Comparison of ENCODE assay signal across 24 mouse cellular contexts in genomic region chr7:80420586-80420985, GRCm38 (mm10). TPM values are rescaled to one million over a fixed set of nuclear protein-coding genes. Genes with fewer than 3 reads are reported as not detected.
DNase-seq lines count a peak whose midpoint lies in the region; ATAC-seq and TF ChIP-seq lines count a peak whose summit lies in the region.
"Had no signal": no experiment of that assay in that cellular context is flagged by ENCODE, and none has a peak within 500 bp of the region (broad histone marks: within the 10 kb centered on the region; RNA-seq: fewer than 3 reads in every experiment).

No protein-coding gene starts in this region.

- no peak overlapping the region for H3K9ac ChIP-seq in heart, postnatal 0 days (replicated peaks; ENCODE audit: low read depth, low read length)
- H3K9ac ChIP-seq in heart, embryonic 11.5 days (ENCODE audit: low read depth, low read length) = no peak overlapping the region
- H3K9ac ChIP-seq in stomach, postnatal 0 days (ENCODE audit: low read length) = no peak overlapping the region
- H3K9ac ChIP-seq in hindbrain, embryonic 13.5 days = no peak overlapping the region
- H3K9ac ChIP-seq: embryonic facial prominence, embryonic 12.5 days; forebrain, postnatal 0 days; hindbrain, embryonic 14.5 days; limb, embryonic 13.5 days; liver, embryonic 14.5 days; lung, embryonic 15.5 days had no signal

- no peaks in the 10 kb centered on the region for H3K36me3 ChIP-seq in heart, postnatal 0 days (replicated peaks; ENCODE audit: control insufficient read depth, insufficient read depth, low read length)
- H3K36me3 ChIP-seq in heart, embryonic 11.5 days (ENCODE audit: control insufficient read depth, insufficient read depth, low read length) = no peaks in the 10 kb centered on the region
- H3K36me3 ChIP-seq in stomach, postnatal 0 days (ENCODE audit: control insufficient read depth, insufficient read depth, low read length) = no peaks in the 10 kb centered on the region
- H3K36me3 ChIP-seq in hindbrain, embryonic 13.5 days = no peaks in the 10 kb centered on the region
- H3K36me3 ChIP-seq: embryonic facial prominence, embryonic 12.5 days; limb, embryonic 13.5 days; lung, embryonic 15.5 days had no signal

- DNase-seq in heart, postnatal 0 days (ENCODE audit: low spot score) = peak; percentile 13
- DNase-seq in kidney, postnatal 36 days = peak; percentile 54 to 63
- DNase-seq in kidney, postnatal 4 days = no peak
- DNase-seq in NIH3T3 (ENCODE audit: low read depth) = peak; percentile 55
- peak; percentile 27 for DNase-seq in stomach, postnatal 0 days (ENCODE audit: low spot score)
- DNase-seq: cerebellum, adult 18-20 months; cerebellum, postnatal 25 days; forebrain, postnatal 0 days; gastrocnemius, postnatal 14 days; heart, adult 18-20 months; heart, postnatal 36 days; lung, postnatal 4 days; midbrain, embryonic 14.5 days; right cerebral cortex, postnatal 14 days; spleen, adult 18-20 months; thymus, postnatal 25 days had no signal

- no peak for TF ChIP-seq EP300 in heart, postnatal 0 days (IDR thresholded peaks at IDR 0.05; ENCODE audit: low read depth)
- TF ChIP-seq EP300 in stomach, postnatal 0 days (optimal IDR thresholded peaks at IDR 0.05) = no peak

- 76% methylated on average over 4 of the region's 4 CpGs for WGBS in heart, postnatal 0 days
- WGBS in heart, embryonic 11.5 days (ENCODE audit: insufficient replicate concordance) = 86% methylated on average over 4 of the region's 4 CpGs
- 88% methylated on average over 4 of the region's 4 CpGs for WGBS in stomach, postnatal 0 days
- WGBS in hindbrain, embryonic 13.5 days = 87% methylated on average over 4 of the region's 4 CpGs

- no peaks in the 10 kb centered on the region for H3K9me3 ChIP-seq in heart, postnatal 0 days (replicated peaks; ENCODE audit: control insufficient read depth, low read length)
- no peaks in the 10 kb centered on the region for H3K9me3 ChIP-seq in heart, embryonic 11.5 days (replicated peaks; ENCODE audit: control insufficient read depth, low read length)
- H3K9me3 ChIP-seq in stomach, postnatal 0 days (ENCODE audit: control insufficient read depth, low read length) = no peaks in the 10 kb centered on the region
- H3K9me3 ChIP-seq in hindbrain, embryonic 13.5 days = no peaks in the 10 kb centered on the region
- H3K9me3 ChIP-seq: embryonic facial prominence, embryonic 12.5 days; limb, embryonic 13.5 days; lung, embryonic 15.5 days had no signal

- H3K27ac ChIP-seq in heart, postnatal 0 days (ENCODE audit: low read depth) = no peak overlapping the region
- no peak overlapping the region for H3K27ac ChIP-seq in heart, embryonic 11.5 days (ENCODE audit: low read depth, low read length)
- peak overlapping the region; percentile 25; the same call in 1 of the 2 replicates for H3K27ac ChIP-seq in stomach, postnatal 0 days (replicated peaks)
- no peak overlapping the region for H3K27ac ChIP-seq in hindbrain, embryonic 13.5 days
- H3K27ac ChIP-seq: embryonic facial prominence, embryonic 12.5 days; hindbrain, embryonic 14.5 days; limb, embryonic 13.5 days; liver, embryonic 14.5 days; lung, embryonic 15.5 days had no signal

- ATAC-seq in heart, postnatal 0 days (ENCODE audit: insufficient read depth, low read depth) = no peak
- ATAC-seq in heart, embryonic 11.5 days (replicated peaks; ENCODE audit: insufficient number of reproducible peaks, low FRiP score, low TSS enrichment) = no peak
- no peak for ATAC-seq in stomach, postnatal 0 days (ENCODE audit: low FRiP score, low TSS enrichment)
- no peak for ATAC-seq in hindbrain, embryonic 13.5 days (ENCODE audit: low FRiP score)
- ATAC-seq: forebrain, postnatal 0 days; inflammation-experienced regulatory T-cells, adult 6 months had no signal

- no peak for TF ChIP-seq CTCF in heart, postnatal 0 days (IDR thresholded peaks at IDR 0.05; ENCODE audit: low read depth)
- TF ChIP-seq CTCF in stomach, postnatal 0 days (IDR thresholded peaks at IDR 0.05; ENCODE audit: low read depth) = no peak

- H3K4me2 ChIP-seq in heart, postnatal 0 days (ENCODE audit: low read depth, low read length) = no peak overlapping the region
- no peak overlapping the region for H3K4me2 ChIP-seq in heart, embryonic 11.5 days
- no peak overlapping the region for H3K4me2 ChIP-seq in stomach, postnatal 0 days (replicated peaks; ENCODE audit: low read depth)
- H3K4me2 ChIP-seq in hindbrain, embryonic 13.5 days = no peak overlapping the region
- H3K4me2 ChIP-seq: embryonic facial prominence, embryonic 12.5 days; hindbrain, embryonic 14.5 days; limb, embryonic 13.5 days; lung, embryonic 15.5 days had no signal

- H3K4me3 ChIP-seq in heart, postnatal 0 days (ENCODE audit: low read depth, low read length) = no peak overlapping the region
- no peak overlapping the region for H3K4me3 ChIP-seq in heart, embryonic 11.5 days (ENCODE audit: low read depth, low read length)
- no peak overlapping the region for H3K4me3 ChIP-seq in stomach, postnatal 0 days (ENCODE audit: low read depth, low read length)
- no peak overlapping the region for H3K4me3 ChIP-seq in hindbrain, embryonic 13.5 days
- H3K4me3 ChIP-seq: embryonic facial prominence, embryonic 12.5 days; limb, embryonic 13.5 days; lung, embryonic 15.5 days had no signal

- H3K27me3 ChIP-seq in heart, postnatal 0 days (ENCODE audit: control insufficient read depth, insufficient read depth, low read length) = no peaks in the 10 kb centered on the region
- no peaks in the 10 kb centered on the region for H3K27me3 ChIP-seq in heart, embryonic 11.5 days (ENCODE audit: control insufficient read depth, insufficient read depth, low read length)
- no peaks in the 10 kb centered on the region for H3K27me3 ChIP-seq in stomach, postnatal 0 days (ENCODE audit: control insufficient read depth, insufficient read depth, low read length)
- H3K27me3 ChIP-seq in hindbrain, embryonic 13.5 days = no peaks in the 10 kb centered on the region
- H3K27me3 ChIP-seq: embryonic facial prominence, embryonic 12.5 days; limb, embryonic 13.5 days; lung, embryonic 15.5 days had no signal

- H3K4me1 ChIP-seq in heart, postnatal 0 days (ENCODE audit: control insufficient read depth, insufficient read depth) = no peaks in the 10 kb centered on the region
- peaks cover 4% of the 10 kb centered on the region for H3K4me1 ChIP-seq in heart, embryonic 11.5 days (ENCODE audit: control insufficient read depth, insufficient read depth, low read length)
- no peaks in the 10 kb centered on the region for H3K4me1 ChIP-seq in stomach, postnatal 0 days (replicated peaks; ENCODE audit: control insufficient read depth, insufficient read depth)
- no peaks in the 10 kb centered on the region for H3K4me1 ChIP-seq in hindbrain, embryonic 13.5 days (replicated peaks)

RNA-seq across cellular contexts. Expression of gene Furin, which starts 15.3 kb away (rescaled TPM):
- 67.6 and 79.0 TPM in 2 replicates for total RNA-seq in heart, postnatal 0 days (2014; rRNA removed; ENCODE audit: low replicate concordance)
- 16.9 and 18.9 TPM in 2 replicates for polyA plus RNA-seq in heart, postnatal 0 days (2015; fragmentation: Nextera tagmentation; extraction: Ambion mirVana)
- 16.0 and 23.5 TPM in 2 replicates for polyA plus RNA-seq in heart, embryonic 11.5 days (2014; fragmentation: Nextera tagmentation; extraction: Ambion mirVana)
- 17.6 and 20.8 TPM in 2 replicates for polyA plus RNA-seq in stomach, postnatal 0 days (2015; fragmentation: Nextera tagmentation; extraction: Ambion mirVana)
- polyA plus RNA-seq in hindbrain, embryonic 13.5 days (2015; fragmentation: Nextera tagmentation; extraction: Ambion mirVana) = 4.0 and 4.7 TPM in 2 replicates

RNA-seq across cellular contexts. Expression of gene Fes, which starts 32.8 kb away (rescaled TPM):
- total RNA-seq in heart, postnatal 0 days (2014; rRNA removed; ENCODE audit: low replicate concordance) = 13.5 and 23.1 TPM in 2 replicates
- 9.2 and 9.7 TPM in 2 replicates for polyA plus RNA-seq in heart, postnatal 0 days (2015; fragmentation: Nextera tagmentation; extraction: Ambion mirVana)
- polyA plus RNA-seq in heart, embryonic 11.5 days (2014; fragmentation: Nextera tagmentation; extraction: Ambion mirVana) = 4.7 and 7.1 TPM in 2 replicates
- polyA plus RNA-seq in stomach, postnatal 0 days (2015; fragmentation: Nextera tagmentation; extraction: Ambion mirVana) = 6.2 TPM in 2 replicates
- polyA plus RNA-seq in hindbrain, embryonic 13.5 days (2015; fragmentation: Nextera tagmentation; extraction: Ambion mirVana) = 6.1 and 6.9 TPM in 2 replicates

RNA-seq across cellular contexts. Expression of gene Man2a2, which starts 49.4 kb away (rescaled TPM):
- total RNA-seq in heart, postnatal 0 days (2014; rRNA removed; ENCODE audit: low replicate concordance) = 30.2 and 55.2 TPM in 2 replicates
- polyA plus RNA-seq in heart, postnatal 0 days (2015; fragmentation: Nextera tagmentation; extraction: Ambion mirVana) = 7.2 and 7.7 TPM in 2 replicates
- polyA plus RNA-seq in heart, embryonic 11.5 days (2014; fragmentation: Nextera tagmentation; extraction: Ambion mirVana) = 12.3 and 12.7 TPM in 2 replicates
- 3.6 and 5.3 TPM in 2 replicates for polyA plus RNA-seq in stomach, postnatal 0 days (2015; fragmentation: Nextera tagmentation; extraction: Ambion mirVana)
- polyA plus RNA-seq in hindbrain, embryonic 13.5 days (2015; fragmentation: Nextera tagmentation; extraction: Ambion mirVana) = 20.8 and 23.4 TPM in 2 replicates

Comparison
In these comparisons a context has a peak if more than half of its experiments do, and no peak if none do; other contexts are left out.
1. DNase-seq: peak in heart, postnatal 0 days (single experiment), kidney, postnatal 36 days (2 of 2), NIH3T3 (single experiment) and stomach, postnatal 0 days (single experiment); none in kidney, postnatal 4 days (0 of 2).